Mouse (Mus musculus) heart, postnatal 0 days (tissue): ENCODE data around the gene Nnmt.

Experiments
- CTCF ChIP-seq: IDR thresholded peaks from 2 replicates; pipeline ENCODE4 v1.5.1; 2016; ENCODE audit warnings: antibody characterized with exemption, control low read depth, low read depth
- EP300 ChIP-seq: IDR thresholded peaks from 2 replicates; pipeline ENCODE4 v1.6.1; 2016; ENCODE audit warnings: antibody characterized with exemption, low read depth

- TF ChIP-seq CTCF = no peak
- no peak for TF ChIP-seq EP300
Measured at GRCm38 (mm10) chr9:48604939-48605598, at the start of gene Nnmt.
